Mouse (Mus musculus) embryonic facial prominence, embryonic 12.5 days (tissue): ENCODE measurements around the gene Cdk12. TPM values are rescaled to one million over a fixed set of nuclear protein-coding genes. Genes with fewer than 3 reads are reported as not detected.
A peak's percentile ranks its signal among the peaks of the same experiment; 100 is the strongest.

Source experiments
- ATAC-seq: fragments of 200-750 bp; cut with Nextera tagmentation; 2 replicates; pipeline ENCODE4 v1.8.0; 2017; ENCODE audit not compliant: insufficient number of reproducible peaks, insufficient read depth, low FRiP score, low TSS enrichment
- H3K27ac ChIP-seq: fragments of 300-500 bp; sonication (generic); 2 replicates; pipeline ENCODE4 v1.5.1; 2016; ENCODE audit warnings: mild to moderate bottlenecking
- H3K27me3 ChIP-seq: fragments of 300-500 bp; sonication (generic); 2 replicates; pipeline ENCODE4 v1.6.1; 2016; ENCODE audit warnings: mild to moderate bottlenecking, moderate library complexity
- H3K36me3 ChIP-seq: fragments of 300-500 bp; sonication (generic); 2 replicates; pipeline ENCODE4 v1.6.1; 2016; ENCODE audit warnings: mild to moderate bottlenecking
- H3K4me1 ChIP-seq: fragments of 300-500 bp; sonication (generic); 2 replicates; pipeline ENCODE4 v1.6.1; 2016
- H3K4me2 ChIP-seq: fragments of 300-500 bp; sonication (generic); replicated peaks from 2 replicates; pipeline ENCODE4 v1.6.1; 2016; ENCODE audit warnings: mild to moderate bottlenecking, moderate library complexity
- H3K4me3 ChIP-seq: fragments of 300-500 bp; sonication (generic); 2 replicates; pipeline ENCODE4 v1.5.1; 2016; ENCODE audit warnings: mild to moderate bottlenecking
- H3K9ac ChIP-seq: fragments of 300-500 bp; sonication (generic); 2 replicates; pipeline ENCODE4 v1.6.1; 2016; ENCODE audit warnings: mild to moderate bottlenecking, moderate library complexity
- H3K9me3 ChIP-seq: fragments of 300-500 bp; sonication (generic); 2 replicates; pipeline ENCODE4 v1.6.1; 2016; ENCODE audit warnings: mild to moderate bottlenecking, moderate library complexity
- WGBS: fragments of 180-500 bp; shearing (Covaris S2); methylation state at CpG from one replicate; pipeline ENCODE4 v1.1.7; 2016; 5-methylcytosine and 5-hydroxymethylcytosine counted together
- microRNA-seq: library from miRNA; unstranded; fragments of <30 nt; microRNA quantifications from one replicate; pipeline ENCODE4, GENCODE M21; 2017
- polyA plus RNA-seq: library from polyadenylated mRNA; unstranded; fragments of >200 nt; fragmentation: Nextera tagmentation; extraction: Ambion mirVana; gene quantifications from 2 replicates; pipeline ENCODE4 v1.2.1, GENCODE M21; 2016

Gene Cdk12
- polyA plus RNA-seq, 1 experiment from 2014 or later = 15.9 TPM

DNA sequence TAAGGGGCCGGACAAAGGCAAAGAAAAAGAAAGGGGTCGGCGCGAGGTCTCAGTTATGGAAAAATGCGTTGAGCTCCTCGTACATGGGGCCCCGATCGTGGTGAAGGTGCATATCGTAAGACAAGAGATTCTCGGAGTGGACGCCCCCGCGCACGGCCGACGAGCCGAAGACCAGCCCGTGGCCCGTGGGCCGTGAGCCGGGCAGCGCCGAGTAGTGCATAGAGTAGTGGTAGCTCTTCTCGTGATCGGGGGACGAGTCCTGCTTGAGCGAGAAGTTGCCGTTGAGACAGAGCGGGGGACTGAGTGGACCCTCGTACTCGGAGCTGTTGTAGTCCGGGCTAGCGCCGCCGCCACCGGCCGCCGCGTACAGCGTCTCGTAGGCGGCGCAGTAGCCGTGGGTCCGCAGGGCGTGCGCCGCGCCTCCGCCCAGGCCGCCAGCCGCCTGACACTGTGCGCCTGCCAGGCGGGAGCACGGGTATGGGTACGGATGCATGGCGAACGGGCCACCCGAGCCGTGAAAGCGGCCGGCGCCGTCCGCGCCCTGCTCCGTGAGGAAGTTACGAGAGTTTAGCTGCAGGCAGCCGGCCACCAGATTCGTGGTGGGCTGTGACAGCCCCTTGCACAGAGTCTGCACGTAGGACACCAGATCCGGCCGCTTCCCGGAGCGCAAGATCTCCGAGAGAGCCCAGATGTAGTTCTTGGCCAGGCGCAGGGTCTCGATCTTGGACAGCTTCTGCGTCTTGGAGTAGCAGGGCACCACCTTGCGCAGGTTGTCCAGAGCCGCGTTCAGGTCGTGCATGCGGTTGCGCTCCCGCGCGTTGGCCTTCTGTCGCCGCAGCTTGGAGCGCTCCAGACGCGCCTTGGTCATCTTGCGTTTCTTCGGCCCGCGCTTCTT is 124.5 kb downstream of the Cdk12 start:
- Histone ChIP-seq H3K4me3 (peak overlapping the region; percentile 22), H3K36me3 (no peaks in the 10 kb centered on the region), H3K27me3 (peaks cover 97% of the 10 kb centered on the region), H3K4me1 (peaks cover 17% of the 10 kb centered on the region), H3K9me3 (no peaks in the 10 kb centered on the region), H3K9ac (no peak overlapping the region), H3K4me2 (peak overlapping the region; percentile 35), H3K27ac (no peak overlapping the region)
- under 1% methylated on average over 97 of the region's 97 CpGs for WGBS
- ATAC-seq = no peak

DNA sequence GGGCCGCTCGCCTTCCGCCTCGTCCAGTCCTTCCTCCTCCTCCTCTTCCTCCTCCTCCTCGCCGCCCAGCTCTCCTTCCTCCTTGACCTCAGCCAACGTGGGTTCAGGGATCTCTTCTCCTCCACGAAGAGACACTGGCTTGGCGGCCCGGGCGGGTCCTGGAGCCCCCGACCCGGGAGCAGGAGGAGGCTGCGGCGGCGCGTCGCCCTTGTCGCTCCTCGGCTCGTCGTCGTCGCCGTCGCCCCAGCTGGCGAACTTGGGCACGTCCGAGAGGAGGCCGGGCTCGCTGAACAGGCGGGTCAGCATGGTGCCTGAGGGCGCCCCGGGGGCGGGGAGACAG is 125.1 kb downstream of the Cdk12 start:
- 0% methylated on average over 35 of the region's 35 CpGs for WGBS

More for the DNA sequence above, 125.1 kb downstream of the Cdk12 start:
- no peak for ATAC-seq
- peaks cover 17% of the 10 kb centered on the region for H3K4me1 ChIP-seq
- no peaks in the 10 kb centered on the region for H3K9me3 ChIP-seq
- no peak overlapping the region for H3K27ac ChIP-seq
- H3K4me2 ChIP-seq = peak overlapping the region; percentile 35
- H3K27me3 ChIP-seq = peaks cover 97% of the 10 kb centered on the region
- H3K4me3 ChIP-seq = peak overlapping the region; percentile 22
- no peaks in the 10 kb centered on the region for H3K36me3 ChIP-seq
- H3K9ac ChIP-seq = peak overlapping the region; percentile 25

Small RNAs within 50 kb of the gene (microRNA-seq; reads per million reads assigned to microRNA genes)
- gene Gm27399 (not detected), gene Mir5119 (not detected)

Other genes with a start within 250 kb of the Cdk12 start
- gene Plxdc1, start 216.6 kb upstream of the Cdk12 start, polyA plus RNA-seq = 0.32 and 0.70 TPM in 2 replicates
- gene Arl5c, start 206.9 kb upstream of the Cdk12 start, polyA plus RNA-seq = 6.9 and 7.6 TPM in 2 replicates
- 14.8 and 16.6 TPM in 2 replicates for gene Cacnb1, start 180.0 kb upstream of the Cdk12 start, polyA plus RNA-seq
- gene Rpl19, start 176.3 kb upstream of the Cdk12 start, polyA plus RNA-seq = 942 and 959 TPM in 2 replicates
- gene Stac2, start 149.6 kb upstream of the Cdk12 start, polyA plus RNA-seq = 0.65 and 0.67 TPM in 2 replicates
- gene Fbxl20, start 52.7 kb upstream of the Cdk12 start, polyA plus RNA-seq = 25.9 and 30.6 TPM in 2 replicates
- gene Med1, start 9.8 kb upstream of the Cdk12 start, polyA plus RNA-seq = 71.6 and 80.7 TPM in 2 replicates
- gene Neurod2, start 126.6 kb downstream of the Cdk12 start, polyA plus RNA-seq = 0.27 and 0.61 TPM in 2 replicates
- gene Ppp1r1b, start 145.3 kb downstream of the Cdk12 start, polyA plus RNA-seq = 0.39 and 1.0 TPM in 2 replicates
- gene Stard3, start 155.3 kb downstream of the Cdk12 start, polyA plus RNA-seq = 39.6 and 47.6 TPM in 2 replicates
- 1.5 and 1.7 TPM in 2 replicates for gene Tcap, start 180.8 kb downstream of the Cdk12 start, polyA plus RNA-seq
- 0.33 TPM in 1 of 2 replicates, not detected in the other for gene Pnmt, start 183.4 kb downstream of the Cdk12 start, polyA plus RNA-seq
- gene Pgap3, start 197.4 kb downstream of the Cdk12 start, polyA plus RNA-seq = 9.8 and 10.4 TPM in 2 replicates
- gene Erbb2, start 209.4 kb downstream of the Cdk12 start, polyA plus RNA-seq = 47.4 and 49.4 TPM in 2 replicates
- 78.4 and 85.6 TPM in 2 replicates for gene Mien1, start 235.9 kb downstream of the Cdk12 start, polyA plus RNA-seq
- 7.3 and 7.7 TPM in 2 replicates for gene Grb7, start 243.3 kb downstream of the Cdk12 start, polyA plus RNA-seq